Comparison of ENCODE assay signal across 7 mouse cellular contexts in genomic region chr6:149101076-149101942, GRCm38 (mm10). TPM values are rescaled to one million over a fixed set of nuclear protein-coding genes. Genes with fewer than 3 reads are reported as not detected.
DNase-seq lines count a peak whose midpoint lies in the region; ATAC-seq lines count a peak whose summit lies in the region.

TSS of gene Dennd5b (minus strand) at chr6:149101680.

- DNase-seq in adrenal gland, postnatal 25 days = peak; percentile 92
- DNase-seq in embryonic facial prominence, embryonic 11.5 days (ENCODE audit: low spot score) = peak; percentile 81
- peak; percentile 84 for DNase-seq in heart, adult 8-10 months (ENCODE audit: low spot score)
- peak; percentile 67 to 80 for DNase-seq in kidney, adult 8-10 months
- DNase-seq in spleen, postnatal 14 days (ENCODE audit: low spot score in 2 of 2) = peak; percentile 20 to 37

- H3K9ac ChIP-seq in embryonic facial prominence, embryonic 11.5 days (replicated peaks; ENCODE audit: low read length) = peak within 1 kb of the TSS; percentile 91
- H3K9ac ChIP-seq in limb, embryonic 12.5 days (replicated peaks) = peak within 1 kb of the TSS; percentile 87
- H3K9ac ChIP-seq in midbrain, embryonic 13.5 days (replicated peaks) = peak within 1 kb of the TSS; percentile 94

- peak within 1 kb of the TSS; percentile 85 for H3K4me3 ChIP-seq in embryonic facial prominence, embryonic 11.5 days (ENCODE audit: low read depth, low read length)
- peak within 1 kb of the TSS; percentile 75 for H3K4me3 ChIP-seq in limb, embryonic 12.5 days (replicated peaks)
- peak within 1 kb of the TSS; percentile 87 for H3K4me3 ChIP-seq in midbrain, embryonic 13.5 days (replicated peaks)

- no peaks in the 10 kb centered on the region for H3K27me3 ChIP-seq in embryonic facial prominence, embryonic 11.5 days (ENCODE audit: control insufficient read depth, insufficient read depth, low read length)
- no peaks in the 10 kb centered on the region for H3K27me3 ChIP-seq in limb, embryonic 12.5 days
- no peaks in the 10 kb centered on the region for H3K27me3 ChIP-seq in midbrain, embryonic 13.5 days

- H3K9me3 ChIP-seq in embryonic facial prominence, embryonic 11.5 days (replicated peaks; ENCODE audit: control insufficient read depth, low read length) = no peaks in the 10 kb centered on the region
- no peaks in the 10 kb centered on the region for H3K9me3 ChIP-seq in limb, embryonic 12.5 days
- H3K9me3 ChIP-seq in midbrain, embryonic 13.5 days = no peaks in the 10 kb centered on the region

- H3K36me3 ChIP-seq in embryonic facial prominence, embryonic 11.5 days (replicated peaks; ENCODE audit: control insufficient read depth, insufficient read depth, low read depth, low read length) = no peaks in the 10 kb centered on the region
- no peaks in the 10 kb centered on the region for H3K36me3 ChIP-seq in limb, embryonic 12.5 days
- no peaks in the 10 kb centered on the region for H3K36me3 ChIP-seq in midbrain, embryonic 13.5 days

- H3K27ac ChIP-seq in embryonic facial prominence, embryonic 11.5 days (replicated peaks; ENCODE audit: low read depth, low read length) = peak within 1 kb of the TSS; percentile 86
- peak within 1 kb of the TSS; percentile 92 for H3K27ac ChIP-seq in limb, embryonic 12.5 days
- peak within 1 kb of the TSS; percentile 99 for H3K27ac ChIP-seq in midbrain, embryonic 13.5 days

- no peaks in the 10 kb centered on the region for H3K4me1 ChIP-seq in embryonic facial prominence, embryonic 11.5 days (ENCODE audit: control insufficient read depth, insufficient read depth, low read length)
- H3K4me1 ChIP-seq in limb, embryonic 12.5 days (replicated peaks) = 0 out of 2 replicates have a peak, but pooled peaks cover 3% of the 10 kb centered on the region
- H3K4me1 ChIP-seq in midbrain, embryonic 13.5 days (replicated peaks) = peaks cover 10% of the 10 kb centered on the region

- WGBS in embryonic facial prominence, embryonic 11.5 days = under 1% methylated on average over 124 of the region's 124 CpGs
- WGBS in limb, embryonic 12.5 days = under 1% methylated on average over 121 of the region's 124 CpGs
- WGBS in midbrain, embryonic 13.5 days = under 1% methylated on average over 119 of the region's 124 CpGs

- ATAC-seq in embryonic facial prominence, embryonic 11.5 days (replicated peaks; ENCODE audit: insufficient number of reproducible peaks, low FRiP score, low TSS enrichment, low read depth) = peak; percentile 90
- peak; percentile 81 for ATAC-seq in limb, embryonic 12.5 days (ENCODE audit: insufficient number of reproducible peaks, insufficient read depth, low FRiP score, low TSS enrichment, low read depth)
- ATAC-seq in midbrain, embryonic 13.5 days = peak; percentile 93

- H3K4me2 ChIP-seq in embryonic facial prominence, embryonic 11.5 days (ENCODE audit: low read depth, low read length) = peak within 1 kb of the TSS; percentile 79
- peak within 1 kb of the TSS; percentile 84 for H3K4me2 ChIP-seq in limb, embryonic 12.5 days
- H3K4me2 ChIP-seq in midbrain, embryonic 13.5 days (replicated peaks) = peak within 1 kb of the TSS; percentile 58

RNA-seq across cellular contexts. Expression of gene Dennd5b, which starts in this region (rescaled TPM):
- total RNA-seq in adrenal gland, postnatal 25 days (2021) = 14.0 and 15.7 TPM in 2 replicates
- polyA plus RNA-seq in embryonic facial prominence, embryonic 11.5 days (2014; fragmentation: Nextera tagmentation; extraction: Ambion mirVana) = 7.6 and 9.8 TPM in 2 replicates
- 10 to 100 TPM; 14.9 to 20.7 (median 17.2) TPM for total RNA-seq in heart, adult 8-10 months (2022)
- polyA plus RNA-seq in limb, embryonic 12.5 days (2016; fragmentation: Nextera tagmentation; extraction: Ambion mirVana) = 8.2 and 8.5 TPM in 2 replicates
- 17.4 and 19.2 TPM in 2 replicates for polyA plus RNA-seq in midbrain, embryonic 13.5 days (2015; fragmentation: Nextera tagmentation; extraction: Ambion mirVana)

Comparison
In these comparisons a context has a peak if more than half of its experiments do, and no peak if none do; other contexts are left out.
1. Peak in every context shown above with its lines: DNase-seq, ATAC-seq, H3K4me3 ChIP-seq and H3K27ac ChIP-seq.
2. DNase-seq: peak in every context shown above with its lines; median percentile 92 in adrenal gland, postnatal 25 days; 84 in heart, adult 8-10 months; 81 in embryonic facial prominence, embryonic 11.5 days; 74 in kidney, adult 8-10 months; 28 in spleen, postnatal 14 days.